Mouse (Mus musculus) spleen, postnatal 36 days (tissue): ENCODE results near the gene Cntnap2.

Experiments
- DNase-seq, 2 experiments: peaks; one replicate each; pipeline ENCODE4 v3.0.0; 2022; ENCODE audit warnings: low spot score in 2 of 2, mixed read lengths in 1 of 2

Gene Cntnap2

GRCm38 (mm10) chr6:45327952-45328485 is 268.9 kb downstream of the Cntnap2 start:
- no peak for DNase-seq

GRCm38 (mm10) chr6:45345396-45345795 is 286.2 kb downstream of the Cntnap2 start:
- DNase-seq = no peak

- DNase-seq = no peak
Observed at GRCm38 (mm10) chr6:45345953-45346352, 286.8 kb downstream of the Cntnap2 start.

- no peak for DNase-seq
Observed at GRCm38 (mm10) chr6:45366442-45366841, 307.3 kb downstream of the Cntnap2 start.

GRCm38 (mm10) chr6:45381126-45381525 is 322.0 kb downstream of the Cntnap2 start:
- DNase-seq = no peak

GRCm38 (mm10) chr6:45389034-45389433 is 329.9 kb downstream of the Cntnap2 start:
- no peak for DNase-seq

- no peak for DNase-seq
Observed at GRCm38 (mm10) chr6:45413629-45414028, 354.5 kb downstream of the Cntnap2 start.

- DNase-seq = no peak
Observed at GRCm38 (mm10) chr6:45455424-45455823, 396.3 kb downstream of the Cntnap2 start.

- DNase-seq = no peak
Observed at GRCm38 (mm10) chr6:45518221-45518620, 459.1 kb downstream of the Cntnap2 start.

- no peak for DNase-seq
Observed at GRCm38 (mm10) chr6:45536999-45537398, 477.8 kb downstream of the Cntnap2 start.

- no peak for DNase-seq
Observed at GRCm38 (mm10) chr6:45544319-45544875, 485.2 kb downstream of the Cntnap2 start.

- no peak for DNase-seq
Observed at GRCm38 (mm10) chr6:45559724-45560123, 500.6 kb downstream of the Cntnap2 start.

GRCm38 (mm10) chr6:45584467-45585094 is 525.4 kb downstream of the Cntnap2 start:
- DNase-seq = no peak

- no peak for DNase-seq
Observed at GRCm38 (mm10) chr6:45589084-45589483, 529.9 kb downstream of the Cntnap2 start.

GRCm38 (mm10) chr6:45647017-45647416 is 587.9 kb downstream of the Cntnap2 start:
- DNase-seq = no peak

GRCm38 (mm10) chr6:45648419-45648818 is 589.3 kb downstream of the Cntnap2 start:
- DNase-seq = no peak

- no peak for DNase-seq
Observed at GRCm38 (mm10) chr6:45700287-45700686, 641.1 kb downstream of the Cntnap2 start.

- no peak for DNase-seq
Observed at GRCm38 (mm10) chr6:45791612-45792011, 732.5 kb downstream of the Cntnap2 start.

GRCm38 (mm10) chr6:45841626-45842341 is 782.6 kb downstream of the Cntnap2 start:
- DNase-seq = no peak

GRCm38 (mm10) chr6:45843736-45844135 is 784.6 kb downstream of the Cntnap2 start:
- DNase-seq = no peak

GRCm38 (mm10) chr6:45871409-45871992 is 812.3 kb downstream of the Cntnap2 start:
- no peak for DNase-seq

- DNase-seq = no peak
Observed at GRCm38 (mm10) chr6:45885486-45885885, 826.3 kb downstream of the Cntnap2 start.
